ENCODE assay signal across 11 mouse cellular contexts in the genomic region with DNA sequence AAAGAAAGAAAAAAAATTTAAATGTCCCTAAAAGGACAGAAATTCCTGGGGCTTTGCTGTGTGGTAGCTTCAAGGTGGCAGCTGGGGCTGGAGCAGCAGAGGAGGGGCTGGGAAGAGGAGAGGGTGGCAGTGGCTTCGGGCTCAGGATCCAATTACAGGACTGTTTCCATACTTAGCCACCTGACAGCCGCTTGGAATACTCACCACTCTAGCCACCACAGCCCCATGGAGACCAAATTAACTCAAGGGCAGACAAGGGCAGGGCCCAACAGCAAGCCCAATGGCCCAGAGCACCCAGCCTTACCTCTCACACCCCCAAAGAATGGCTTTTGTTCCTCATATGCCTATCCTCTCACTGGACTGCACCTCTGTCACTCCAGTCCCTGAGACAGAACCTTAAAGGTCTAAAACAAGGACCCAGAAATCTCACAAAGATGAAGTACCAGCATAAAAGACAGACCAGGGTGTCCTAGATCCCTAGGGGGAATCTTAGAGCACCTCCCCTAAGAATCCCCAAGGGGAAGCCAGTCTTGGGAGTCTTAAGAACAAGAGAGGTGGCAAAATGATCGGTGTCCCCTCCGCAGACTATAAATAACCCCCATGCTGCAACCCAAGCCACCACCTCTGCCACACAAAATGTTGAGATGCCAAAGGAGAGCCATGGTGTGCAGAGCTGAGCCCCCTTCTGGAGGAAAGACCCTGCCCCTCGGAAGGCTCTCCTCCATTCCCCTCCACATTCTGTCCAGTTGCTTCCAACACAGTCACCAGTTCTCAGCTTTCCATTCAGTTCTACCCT. TPM values are rescaled to one million over a fixed set of nuclear protein-coding genes. Genes with fewer than 3 reads are reported as not detected.
DNase-seq lines count a peak whose midpoint lies in the region; ATAC-seq lines count a peak whose summit lies in the region.
"Had no signal": no experiment of that assay in that cellular context is flagged by ENCODE, and none has a peak within 500 bp of the region (broad histone marks: within the 10 kb centered on the region; RNA-seq: fewer than 3 reads in every experiment).

No protein-coding gene starts in this region.

- no peak overlapping the region for H3K4me3 ChIP-seq in forebrain, embryonic 16.5 days (replicated peaks; ENCODE audit: low read length)
- H3K4me3 ChIP-seq: liver, embryonic 13.5 days; midbrain, embryonic 13.5 days had no signal

- 65% methylated on average over 5 of the region's 5 CpGs for WGBS in forebrain, embryonic 16.5 days

- H3K9ac ChIP-seq in forebrain, embryonic 16.5 days (replicated peaks; ENCODE audit: low read depth, low read length): no peak overlapping the region
- H3K9ac ChIP-seq: liver, embryonic 13.5 days; midbrain, embryonic 13.5 days had no signal

- H3K27ac ChIP-seq in forebrain, embryonic 16.5 days (ENCODE audit: low read length): no peak overlapping the region
- H3K27ac ChIP-seq: liver, embryonic 13.5 days; midbrain, embryonic 13.5 days had no signal

- no peak for ATAC-seq in forebrain, embryonic 16.5 days
- ATAC-seq: midbrain, embryonic 13.5 days had no signal

- no peaks in the 10 kb centered on the region for H3K9me3 ChIP-seq in forebrain, embryonic 16.5 days (ENCODE audit: control insufficient read depth, low read length)
- H3K9me3 ChIP-seq: G1E; liver, embryonic 13.5 days had no signal

- DNase-seq in embryo, embryonic 10 days (ENCODE audit: low spot score): peak; percentile 38
- DNase-seq in embryo, embryonic 9.5 days (ENCODE audit: extremely low spot score): no peak
- peak; percentile 19 for DNase-seq in brain, adult 2 months (ENCODE audit: low read depth, low spot score)
- peak; percentile 69 to 80 for DNase-seq in heart, adult 18-20 months
- peak; percentile 74 for DNase-seq in heart, postnatal 4 days
- no peak for DNase-seq in urinary bladder, adult 18-20 months (ENCODE audit: low spot score in 2 of 2)
- DNase-seq in ovary, adult 18-20 months (ENCODE audit: low spot score): no peak
- DNase-seq: liver, embryonic 13.5 days had no signal

- no peaks in the 10 kb centered on the region for H3K27me3 ChIP-seq in forebrain, embryonic 16.5 days (replicated peaks; ENCODE audit: control insufficient read depth, insufficient read depth, low read length)
- H3K27me3 ChIP-seq: liver, embryonic 13.5 days; midbrain, embryonic 13.5 days had no signal

- H3K4me1 ChIP-seq in forebrain, embryonic 16.5 days (replicated peaks; ENCODE audit: control insufficient read depth, insufficient read depth, low read length): peaks cover 3% of the 10 kb centered on the region; the same call in 1 of the 2 replicates

- H3K36me3 ChIP-seq in forebrain, embryonic 16.5 days (ENCODE audit: control insufficient read depth, insufficient read depth): no peaks in the 10 kb centered on the region
- H3K36me3 ChIP-seq: G1E; liver, embryonic 13.5 days; midbrain, embryonic 13.5 days had no signal

- H3K4me2 ChIP-seq in forebrain, embryonic 16.5 days (ENCODE audit: low read length): no peak overlapping the region
- H3K4me2 ChIP-seq: liver, embryonic 13.5 days; midbrain, embryonic 13.5 days had no signal

RNA-seq across cellular contexts. Expression of a gene that starts 19.7 kb away (rescaled TPM):
- 100 to 1,000 TPM; 782 to 831 TPM for total RNA-seq in heart, adult 18-20 months (2021)
- total RNA-seq in heart, postnatal 4 days (2021): 1,000 to 10,000 TPM; 1,069 to 1,171 TPM
- 45.2 and 48.8 TPM in 2 replicates for polyA plus RNA-seq in forebrain, embryonic 16.5 days (2015; fragmentation: Nextera tagmentation; extraction: Ambion mirVana)

RNA-seq across cellular contexts. Expression of a gene that starts 37.7 kb away (rescaled TPM):
- 1 to 10 TPM; 2.1 to 2.6 TPM for total RNA-seq in heart, adult 18-20 months (2021)
- 1 to 10 TPM; 3.5 to 4.7 TPM for total RNA-seq in heart, postnatal 4 days (2021)
- 13.2 and 14.9 TPM in 2 replicates for polyA plus RNA-seq in forebrain, embryonic 16.5 days (2015; fragmentation: Nextera tagmentation; extraction: Ambion mirVana)

Comparison
In these comparisons a context has a peak if more than half of its experiments do, and no peak if none do; other contexts are left out.
1. DNase-seq: peak in embryo, embryonic 10 days (single experiment), brain, adult 2 months (single experiment), heart, adult 18-20 months (2 of 2) and heart, postnatal 4 days (single experiment); none in embryo, embryonic 9.5 days (single experiment), urinary bladder, adult 18-20 months (0 of 2) and ovary, adult 18-20 months (single experiment).